Mouse (Mus musculus): ENCODE results near the gene Krt78.

Krt78 gene

GRCm38 (mm10) chr15:101970536-101970935 lies 16.4 kb upstream of the Krt78 start:
- no peak for DNase-seq

GRCm38 (mm10) chr15:101966808-101967207 lies 12.7 kb upstream of the Krt78 start:
- DNase-seq, result no peak

DNA sequence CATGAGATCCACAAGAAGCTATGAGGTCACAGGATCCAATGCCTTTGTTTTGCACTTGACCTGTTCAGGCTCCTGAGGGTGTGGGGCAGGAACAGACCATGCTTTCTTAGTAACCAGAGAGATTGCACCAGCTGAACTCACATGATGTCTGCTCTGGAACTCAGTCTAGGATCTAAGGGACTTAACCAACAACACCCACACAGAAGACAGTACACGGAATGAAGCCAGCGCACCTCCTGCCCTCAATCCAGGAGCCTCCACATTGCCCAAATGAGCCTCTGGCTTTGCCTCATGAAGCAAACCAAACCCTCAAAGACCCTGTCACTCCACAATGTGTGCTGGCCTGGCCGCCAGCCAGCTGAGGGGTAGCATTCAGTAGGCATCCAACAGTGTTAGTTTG lies 4.8 kb upstream of the Krt78 start:
- DNase-seq, result no peak

DNA sequence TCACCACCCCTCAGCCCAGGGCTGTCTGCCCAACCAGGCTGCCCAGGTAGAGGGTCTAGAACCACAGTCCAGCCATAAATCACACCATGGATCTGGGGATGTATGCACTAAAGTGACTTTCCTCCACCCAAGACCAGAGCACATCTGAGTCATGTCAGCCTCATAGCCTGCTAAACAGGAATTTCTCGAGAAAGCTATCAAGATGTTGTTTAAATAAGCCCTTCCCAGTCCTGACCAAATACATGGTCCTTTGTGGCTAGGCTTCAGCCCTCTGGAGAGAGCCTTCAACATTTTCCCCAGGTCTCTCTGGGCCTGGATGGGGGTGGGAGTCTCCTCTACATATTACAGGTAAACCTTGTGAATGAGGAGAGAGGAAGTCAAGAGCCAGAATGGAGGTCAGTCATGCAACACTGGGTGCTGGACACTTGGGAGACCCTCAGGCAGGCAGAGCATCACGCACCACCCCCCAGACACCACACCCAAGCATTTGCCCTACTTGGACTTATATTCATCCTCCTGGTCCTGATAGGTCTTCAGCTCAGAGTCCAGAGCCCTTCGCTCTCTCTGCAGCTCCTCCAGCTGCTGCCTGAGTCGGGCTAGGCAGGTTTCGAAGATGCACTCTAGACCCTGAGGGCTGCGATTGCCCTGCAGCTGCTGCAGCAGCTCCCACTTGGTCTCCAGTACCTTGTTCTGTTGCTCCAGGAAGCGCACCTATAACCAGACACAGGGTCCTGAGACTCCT lies 1.2 kb downstream of the Krt78 start:
- no peak for DNase-seq

DNA sequence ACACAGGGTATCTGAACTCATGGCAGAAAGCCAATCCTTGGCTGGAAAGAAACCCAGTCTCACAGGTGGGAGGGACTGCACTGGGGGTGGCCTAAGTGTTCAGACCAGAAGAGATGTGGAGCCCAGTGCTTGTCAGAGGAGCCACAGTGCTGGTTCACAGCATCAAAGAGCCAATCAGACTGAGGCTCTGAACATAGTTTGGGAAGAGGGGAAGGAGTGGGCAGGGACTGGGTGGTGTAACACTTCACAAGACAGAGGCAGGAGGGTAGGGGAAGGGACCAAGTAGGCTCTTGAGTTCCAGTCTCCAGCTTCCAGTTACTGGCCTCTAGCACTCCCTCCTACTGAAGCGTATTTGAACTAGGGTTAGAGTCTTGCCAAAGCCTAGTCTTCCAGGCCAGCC lies 8.7 kb downstream of the Krt78 start:
- no peak for DNase-seq

GRCm38 (mm10) chr15:101941948-101942347 lies 12.1 kb downstream of the Krt78 start:
- DNase-seq, result no peak

DNA sequence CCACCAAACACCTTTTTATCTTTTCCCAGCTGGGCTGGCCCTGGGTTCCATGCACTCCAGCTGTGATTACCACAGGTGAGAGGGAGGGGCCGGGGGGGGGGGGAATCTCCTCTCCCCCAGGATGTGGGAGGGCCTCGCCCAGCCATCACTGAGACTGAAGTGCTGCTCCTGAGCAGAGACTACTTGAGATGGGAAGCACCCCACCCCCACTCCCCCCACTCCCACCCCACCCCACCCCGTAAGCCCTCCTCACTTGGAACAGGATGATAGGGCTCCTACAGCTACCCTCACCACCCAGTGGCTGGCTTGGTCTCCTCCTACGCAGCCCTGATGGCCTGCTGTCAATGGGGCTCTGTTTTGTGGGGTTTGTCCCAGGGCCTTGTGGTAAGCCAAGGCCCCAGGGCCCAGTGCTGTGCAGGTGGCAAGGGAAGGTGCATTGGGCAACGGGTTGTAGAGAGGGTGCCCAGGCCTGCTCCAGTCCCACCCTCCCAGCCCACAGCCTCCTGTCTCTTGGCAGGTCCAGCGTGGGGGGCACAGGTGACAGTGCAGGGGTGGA lies 13.7 kb downstream of the Krt78 start, which contains the start of gene Krt79:
Gene Krt79, minus strand, starts transcription at position 51 of the 556 bp plus-strand sequence.
- DNase-seq, result no peak

DNA sequence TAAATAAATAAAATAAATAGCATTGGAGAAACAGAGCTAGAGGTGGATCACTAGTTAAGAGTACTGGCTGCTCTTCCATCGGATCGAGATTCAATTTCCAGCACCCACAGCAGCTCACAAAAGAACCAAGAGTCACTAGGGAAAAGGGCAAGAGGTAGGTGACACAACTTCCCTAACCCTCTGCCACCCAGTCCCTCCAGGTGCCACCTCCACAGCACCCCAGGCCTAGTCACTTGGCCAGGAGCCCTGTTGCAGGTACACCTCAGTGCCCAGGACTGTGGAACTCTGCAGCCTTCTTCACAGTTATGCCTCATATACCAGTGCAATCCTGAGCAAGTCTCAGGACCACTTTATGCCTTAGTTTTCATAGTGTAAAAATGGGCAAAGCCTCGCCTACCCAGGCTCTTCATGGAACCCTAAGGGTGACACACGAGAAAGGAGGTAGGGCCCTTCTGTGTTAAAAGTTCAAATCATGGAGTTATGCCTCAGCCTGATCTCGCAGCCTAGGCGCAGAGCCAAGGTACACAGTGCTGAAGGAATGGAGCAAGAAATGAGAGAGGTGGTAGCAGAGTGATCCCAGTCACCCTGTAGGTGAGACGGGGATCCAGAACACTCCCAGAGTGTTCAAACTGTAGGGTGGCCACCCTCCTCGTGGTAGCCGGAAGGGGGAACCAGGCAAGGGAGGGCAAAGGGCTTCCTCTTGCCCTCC lies 15.3 kb downstream of the Krt78 start:
- no peak for DNase-seq

DNA sequence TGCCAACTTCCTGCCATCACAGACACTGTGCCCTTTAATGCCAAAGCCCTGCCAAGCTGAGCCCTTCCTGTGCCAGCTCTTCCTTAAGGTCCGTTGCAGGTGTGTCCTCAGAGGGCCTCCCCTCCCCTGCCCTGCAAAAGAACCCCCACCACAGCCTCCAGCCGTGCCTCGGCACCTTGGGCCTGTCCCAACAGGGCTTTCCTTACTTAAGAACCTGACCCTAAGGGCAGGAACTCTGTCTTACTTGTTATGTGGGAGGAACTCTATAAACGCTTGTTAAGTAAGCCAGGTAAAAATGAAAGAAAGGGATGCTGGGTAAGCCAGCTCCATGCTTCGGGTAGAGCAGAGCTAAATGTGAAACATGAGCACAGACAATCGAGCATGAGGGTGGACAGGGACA lies 21.1 kb downstream of the Krt78 start:
- DNase-seq, result no peak

- DNase-seq, result no peak
These were observed 24.4 kb downstream of the Krt78 start for GRCm38 (mm10) chr15:101929666-101930065.

- DNase-seq, result no peak
These were observed 25.0 kb downstream of the Krt78 start for GRCm38 (mm10) chr15:101929087-101929486.

DNA sequence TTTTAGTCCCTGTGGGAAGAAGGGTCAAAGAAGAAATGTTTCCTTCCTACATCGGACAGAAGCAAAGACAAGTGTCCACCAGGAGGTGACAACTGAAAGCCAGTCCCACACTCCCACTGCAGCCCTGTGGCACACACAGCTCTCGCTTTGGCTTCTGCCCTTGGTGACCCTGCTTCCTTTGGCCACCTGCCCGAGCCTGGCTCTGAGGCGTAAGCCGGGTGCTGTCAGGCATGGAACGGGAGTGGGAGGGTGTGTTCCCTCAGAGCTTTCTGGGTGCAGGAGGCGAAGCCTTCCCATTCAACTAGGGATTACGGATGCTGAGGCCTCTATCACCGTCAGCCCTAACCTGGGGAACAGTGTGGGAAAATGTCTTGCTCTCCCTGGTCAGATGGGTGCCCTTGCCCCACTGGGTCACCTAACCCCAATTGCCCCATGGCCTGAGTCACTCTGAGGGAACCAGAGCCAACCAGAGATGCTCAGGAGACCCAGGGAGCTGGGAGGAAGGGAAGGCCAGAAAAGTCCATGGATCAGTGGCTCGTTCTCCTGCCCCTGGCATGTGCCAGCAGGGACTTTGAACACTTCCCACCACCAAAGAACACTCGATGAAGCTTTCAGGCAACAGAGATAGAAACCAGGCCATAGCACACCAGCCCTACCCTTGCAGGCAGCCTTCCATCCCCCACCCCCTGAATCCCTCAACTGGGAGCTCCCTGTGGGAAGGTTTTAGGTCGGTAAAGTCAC lies 26.6 kb downstream of the Krt78 start:
- no peak for DNase-seq

- DNase-seq, result no peak
These were observed 29.0 kb downstream of the Krt78 start for GRCm38 (mm10) chr15:101925041-101925440.

DNA sequence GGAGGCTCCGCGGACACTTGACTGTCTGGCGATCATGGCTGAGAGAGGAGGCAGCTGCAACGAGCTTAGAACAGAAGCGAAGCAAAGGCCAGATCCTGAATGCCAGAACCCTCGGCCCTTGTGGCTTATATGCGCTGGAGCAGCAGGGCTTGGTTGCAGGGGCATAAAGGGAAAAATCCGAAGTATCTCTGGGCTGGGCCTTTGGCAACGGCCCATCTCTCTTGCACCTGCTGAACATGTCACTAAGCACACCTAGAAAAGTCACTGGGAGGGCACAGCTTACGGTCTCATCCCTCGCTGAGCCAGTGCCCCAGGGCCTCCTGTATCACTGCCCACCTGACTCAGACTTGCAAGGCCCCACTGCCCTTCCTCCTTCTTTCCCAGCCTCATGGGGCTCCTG lies 29.5 kb downstream of the Krt78 start, which contains the start of gene Krt4:
Gene Krt4, minus strand, starts transcription at position 101 of the 400 bp plus-strand sequence.
- no peak for DNase-seq

DNA sequence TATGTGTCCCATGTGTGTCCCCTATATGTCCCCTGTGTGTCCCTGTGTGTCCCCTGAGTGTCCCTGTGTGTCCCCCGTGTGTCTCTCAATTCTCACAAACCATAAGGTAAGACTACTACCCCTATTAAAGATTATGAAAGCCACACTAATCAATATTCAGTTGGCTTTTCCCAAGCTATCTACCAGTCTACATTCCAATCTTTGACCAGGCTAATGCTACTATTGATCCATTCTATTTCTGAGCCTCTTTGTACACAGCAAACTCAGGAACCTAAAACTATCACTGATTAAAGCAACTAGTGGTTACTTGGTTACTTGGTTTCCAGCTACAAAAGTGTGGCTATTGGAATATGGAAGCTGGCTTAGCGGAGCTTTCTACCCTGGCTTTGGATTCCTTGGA lies 31.8 kb downstream of the Krt78 start:
- DNase-seq, result no peak

DNA sequence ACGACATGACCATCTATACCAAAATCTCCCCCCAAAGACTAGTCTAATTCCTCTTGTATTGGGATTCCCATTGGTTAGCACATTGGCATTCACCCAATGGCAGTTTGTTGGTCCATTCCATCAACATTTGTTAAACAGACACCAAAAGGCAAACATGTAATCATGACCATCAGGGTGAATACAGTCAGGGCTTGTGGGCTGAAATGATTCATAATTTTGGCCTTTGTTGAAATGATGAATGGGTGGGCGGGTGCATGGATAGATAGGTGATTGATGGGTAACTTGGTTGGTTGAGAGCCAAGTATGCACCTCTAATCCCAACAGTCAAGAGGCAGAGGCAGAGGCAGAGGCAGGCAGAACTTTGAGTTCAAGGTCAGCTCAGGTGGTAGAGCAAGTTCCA lies 38.0 kb downstream of the Krt78 start:
- DNase-seq, result no peak

- DNase-seq, result no peak
These were observed 49.2 kb downstream of the Krt78 start for GRCm38 (mm10) chr15:101904849-101905248.

DNA sequence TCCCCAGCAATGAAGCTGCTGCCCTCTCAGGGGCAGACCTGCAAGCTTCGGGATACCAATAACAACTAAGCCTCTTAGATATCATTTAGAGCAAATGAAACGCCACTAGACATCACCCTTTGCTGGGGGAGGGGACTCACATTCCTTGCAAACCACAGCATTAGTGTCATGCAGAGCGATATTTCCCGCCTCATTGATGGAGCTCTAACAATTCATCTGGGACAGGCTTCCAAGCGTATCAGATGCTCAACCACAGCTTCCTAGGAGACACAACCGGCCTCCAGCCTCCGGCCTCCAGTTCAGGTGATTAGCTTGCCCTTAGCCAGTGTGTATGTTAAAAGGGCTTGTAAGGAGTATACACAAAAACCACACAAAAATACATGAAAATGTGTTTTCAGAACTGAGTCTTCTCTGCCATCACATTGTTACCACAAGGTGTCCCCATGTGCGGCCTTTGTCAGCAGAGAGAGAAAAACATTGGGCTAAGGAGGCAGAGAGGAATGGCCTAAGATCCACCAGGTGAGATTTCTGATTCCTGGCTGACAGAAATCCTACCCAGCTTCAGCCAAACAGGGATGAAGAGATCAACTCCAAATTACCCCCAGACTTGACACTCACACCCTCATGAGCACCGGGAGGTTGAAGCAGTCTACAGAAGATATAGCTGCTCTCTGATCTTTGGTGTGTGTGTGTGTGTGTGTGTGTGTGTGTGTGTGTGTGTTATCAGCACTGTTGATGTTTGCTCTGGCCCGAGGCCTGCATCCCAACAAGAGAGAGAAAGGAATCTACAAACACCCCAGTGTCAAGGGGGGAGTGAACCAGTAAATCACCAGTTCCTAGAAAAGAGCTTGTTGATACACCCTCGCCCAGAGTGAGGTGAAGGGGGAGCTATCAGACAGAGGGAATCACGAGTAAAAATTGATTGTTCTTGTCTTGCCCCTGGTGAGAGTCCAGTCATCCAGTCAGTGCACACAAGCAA lies 51.6 kb downstream of the Krt78 start:
- no peak for DNase-seq

Measured in thymus, adult 18-20 months (tissue).